Mouse (Mus musculus) gastrocnemius, adult 2 months (tissue): Measurements from ENCODE around the gene Itgb1. TPM values are rescaled to one million over a fixed set of nuclear protein-coding genes. Genes with fewer than 3 reads are reported as not detected.

ENCODE experiments used
- DNase-seq: peaks from one replicate; pipeline ENCODE4 v3.0.0; 2022
- H3K27ac ChIP-seq: fragments of 200-600 bp; 2 replicates; pipeline ENCODE4 v1.8.1; 2022; ENCODE audit warnings: mild to moderate bottlenecking
- H3K4me3 ChIP-seq: fragments of 200-600 bp; 2 replicates; pipeline ENCODE4 v1.8.1; 2022; ENCODE audit warnings: mild to moderate bottlenecking, moderate library complexity
- CTCF ChIP-seq: fragments of 200-600 bp; IDR thresholded peaks from 2 replicates; pipeline ENCODE4 v1.8.1; 2022; ENCODE audit warnings: antibody characterized with exemption, mild to moderate bottlenecking, moderate library complexity
- intact Hi-C: fragments of 180-260 bp; cut with DNase I; formaldehyde crosslinking; loops from one replicate; pipeline ENCODE4 v1.15.1; 2025
- long read RNA-seq, 2 experiments: library from polyadenylated mRNA; stranded (forward); transcript quantifications; one replicate each; pipeline ENCODE4 v2.0.0; 2021
- total RNA-seq, 2 experiments: library from RNA; stranded (reverse); gene quantifications; 2 replicates each; pipeline ENCODE4 v1.2.3; 2021

Itgb1 gene
- total RNA-seq = 100 to 1,000 TPM; 166 to 198 TPM
- long read RNA-seq, experiment 1, transcript Itgb1-201 (16 exons, 3,815 nt) = major isoform, 70 of 237 reads
- long read RNA-seq, experiment 1, partial matches to known transcripts = 25 of 237 reads
- long read RNA-seq, experiment 1, other reads (novel, unspliced or antisense) = 141 of 237 reads
- long read RNA-seq, experiment 2, transcript Itgb1-201 (16 exons, 3,815 nt) = major isoform, 45 of 160 reads
- long read RNA-seq, experiment 2, partial matches to known transcripts = 6 of 160 reads
- long read RNA-seq, experiment 2, other reads (novel, unspliced or antisense) = 108 of 160 reads

DNA sequence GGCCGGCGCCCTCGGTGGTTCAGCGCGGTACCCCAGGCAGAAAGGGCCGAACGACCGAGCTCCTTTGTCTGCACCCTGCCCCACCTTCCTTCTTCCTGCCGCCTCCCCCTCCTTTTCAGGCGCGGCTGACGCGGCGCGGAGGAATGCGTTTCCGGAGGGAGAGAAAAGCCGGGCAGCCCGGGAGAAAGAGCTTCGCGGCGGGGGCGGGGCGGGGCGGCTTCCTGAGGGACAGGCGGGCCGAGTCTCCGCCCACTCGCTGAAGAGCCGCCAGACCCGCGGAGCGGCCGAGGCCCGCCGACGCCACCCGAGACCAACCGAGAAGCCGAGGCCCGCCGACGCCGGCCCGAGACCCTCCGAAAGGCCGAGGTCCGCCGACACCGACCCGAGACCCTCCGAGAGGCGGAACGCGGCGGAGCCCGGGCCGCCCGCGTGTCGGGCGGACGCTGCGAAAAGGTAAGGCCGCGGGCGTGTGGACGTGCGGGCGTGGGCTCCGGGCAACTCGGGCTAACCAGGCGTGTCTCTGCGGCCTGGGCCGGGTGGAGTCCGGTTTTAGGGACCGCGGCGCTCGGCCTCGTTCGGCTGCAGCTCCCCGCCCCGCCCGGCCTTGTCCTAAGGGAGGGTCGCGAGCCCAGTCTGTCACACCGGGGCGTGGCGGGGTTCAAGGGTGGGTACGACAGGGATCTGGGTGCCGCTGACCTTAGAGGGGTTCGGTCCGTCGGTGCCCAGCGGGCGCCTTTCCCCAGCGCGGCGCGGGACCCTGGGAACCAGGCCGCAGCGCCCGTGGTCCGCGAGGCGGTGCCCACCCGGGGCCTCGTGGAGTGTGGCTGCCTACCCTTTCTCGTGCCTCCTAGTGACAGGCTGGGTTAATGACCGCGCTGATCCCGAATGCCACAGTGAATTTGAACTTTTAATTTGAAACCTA lies at the start of gene Itgb1:
Gene Itgb1 (plus strand): TSS at position 148 of the 922 bp plus-strand sequence.
- DNase-seq = peak; percentile 98
- intact Hi-C loops = loop anchor here (1.0 to 2.0 kb wide), 2 partner anchors 17 to 33 kb away; no protein-coding TSS in a partner anchor
- TF ChIP-seq CTCF = peak; percentile 47
- H3K4me3 ChIP-seq = peak within 1 kb of the TSS; percentile 96
- H3K27ac ChIP-seq = peak within 1 kb of the TSS; percentile 98

DNA sequence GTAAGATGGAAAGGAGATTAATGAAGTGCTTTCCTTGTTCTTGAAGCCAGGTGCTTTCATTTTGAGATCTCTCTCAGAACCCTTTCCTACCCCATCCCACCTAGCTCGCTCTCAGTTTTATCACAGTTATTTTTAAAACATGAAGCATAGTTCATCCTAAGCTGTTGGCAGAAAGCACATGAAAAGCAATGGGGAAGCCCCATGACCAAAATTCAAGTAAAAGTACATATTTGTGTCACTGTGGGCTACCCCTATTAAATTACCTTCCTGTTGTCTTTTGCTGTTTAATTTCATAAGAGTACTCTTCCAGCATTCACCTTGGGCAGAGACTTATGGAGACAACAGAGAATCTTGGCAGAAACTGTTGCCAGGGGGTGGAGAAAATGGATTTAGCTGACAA lies 42.4 kb upstream of the Itgb1 start:
- TF ChIP-seq CTCF = no peak
- no peak for DNase-seq
- no peak overlapping the region for H3K4me3 ChIP-seq
- intact Hi-C loops = no loop called here
- no peak overlapping the region; the same call in 1 of the 2 replicates for H3K27ac ChIP-seq

DNA sequence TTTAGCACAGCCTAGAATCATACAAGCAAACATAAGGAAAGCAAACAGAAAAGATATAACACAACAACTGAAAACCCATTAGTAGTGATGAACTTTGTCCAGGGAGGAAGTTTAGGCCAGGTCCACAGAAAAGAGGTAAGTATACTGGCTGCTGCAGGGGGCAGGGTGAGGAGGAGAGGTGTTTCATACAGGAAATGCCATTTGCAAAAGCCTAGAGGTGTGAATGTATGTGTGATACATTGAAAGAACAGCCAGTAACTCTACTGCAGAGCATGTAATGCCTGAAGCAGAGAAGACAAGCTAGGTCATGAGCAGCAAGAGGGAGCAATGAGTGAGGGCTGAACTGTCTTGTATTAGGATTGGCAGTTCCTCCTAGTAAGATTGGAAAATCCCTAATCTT lies 40.0 kb upstream of the Itgb1 start:
- no peak overlapping the region for H3K4me3 ChIP-seq
- no peak overlapping the region for H3K27ac ChIP-seq
- no peak for DNase-seq
- intact Hi-C loops = no loop called here
- TF ChIP-seq CTCF = no peak

DNA sequence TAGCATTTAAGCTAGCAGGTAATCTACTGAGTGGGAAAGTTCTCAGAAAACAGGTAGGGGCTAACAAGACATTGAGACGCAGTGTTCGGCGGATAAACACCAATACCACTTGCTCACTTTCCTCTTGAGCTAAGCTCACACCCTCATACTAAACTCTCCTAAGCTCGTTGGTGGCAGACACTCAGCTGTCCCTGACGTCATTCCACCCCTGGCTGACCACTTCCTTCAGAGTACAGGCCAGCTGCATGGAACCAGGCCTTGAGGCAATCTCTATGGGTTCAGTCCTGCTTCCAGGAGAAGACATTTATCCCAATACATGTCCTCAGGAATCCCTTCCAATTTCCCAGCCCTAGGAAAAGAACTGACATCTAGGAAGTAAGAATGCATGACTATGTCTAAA lies 39.0 kb upstream of the Itgb1 start:
- TF ChIP-seq CTCF = no peak
- intact Hi-C loops = no loop called here
- Histone ChIP-seq H3K4me3 (no peak overlapping the region), H3K27ac (no peak overlapping the region)
- DNase-seq = no peak

DNA sequence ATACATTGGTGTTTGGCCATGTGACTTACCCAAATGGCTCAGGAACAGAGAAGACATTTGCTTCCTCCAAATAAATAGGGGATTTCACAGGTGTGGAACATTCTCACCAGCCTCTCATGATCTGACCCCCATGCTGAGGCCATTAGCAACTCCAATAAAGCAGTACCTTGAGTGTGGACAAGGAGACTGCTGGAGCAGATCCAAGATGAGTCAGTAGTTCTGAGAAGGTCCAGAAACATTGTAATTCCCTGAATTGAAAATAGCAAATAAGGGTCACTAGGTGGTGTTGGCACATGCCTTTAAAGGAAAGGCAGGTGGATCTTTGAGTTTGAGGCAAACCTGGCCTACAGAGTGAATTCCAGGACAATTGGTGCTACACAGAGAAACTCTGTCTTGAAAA lies 37.4 kb upstream of the Itgb1 start:
- TF ChIP-seq CTCF = no peak
- intact Hi-C loops = no loop called here
- no peak overlapping the region for H3K4me3 ChIP-seq

DNA sequence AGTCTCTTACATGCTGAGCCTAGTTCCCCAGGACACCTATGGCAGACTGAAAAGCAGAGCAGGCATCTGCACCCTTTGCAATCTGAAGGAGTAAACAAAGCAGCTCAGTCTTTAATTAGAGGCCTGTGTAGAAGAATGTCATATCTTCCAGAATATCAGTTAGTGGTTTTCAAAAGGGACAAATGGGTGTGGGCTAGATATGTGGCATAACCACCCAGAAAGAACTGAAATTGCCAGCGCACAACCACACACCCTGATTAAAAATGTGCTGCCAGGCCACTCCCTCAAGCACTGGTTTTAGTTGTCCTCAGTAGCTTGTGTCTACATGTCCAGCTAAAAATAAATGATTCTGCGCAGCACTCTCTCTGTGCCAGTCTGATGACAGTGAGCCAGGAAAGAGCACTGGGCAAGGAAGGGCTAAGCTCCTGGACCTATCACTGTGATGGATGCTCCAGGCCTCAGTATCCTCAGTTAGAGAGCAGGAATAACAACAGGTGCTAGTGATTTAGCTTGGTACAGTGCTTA lies 35.1 kb upstream of the Itgb1 start:
- Histone ChIP-seq H3K4me3 (no peak overlapping the region), H3K27ac (peak overlapping the region; percentile 83)
- DNase-seq = peak; percentile 51
- intact Hi-C loops = no loop called here
- no peak for TF ChIP-seq CTCF

More for the DNA sequence above, 37.4 kb upstream of the Itgb1 start:
- H3K27ac ChIP-seq = no peak overlapping the region
- DNase-seq = no peak

DNA sequence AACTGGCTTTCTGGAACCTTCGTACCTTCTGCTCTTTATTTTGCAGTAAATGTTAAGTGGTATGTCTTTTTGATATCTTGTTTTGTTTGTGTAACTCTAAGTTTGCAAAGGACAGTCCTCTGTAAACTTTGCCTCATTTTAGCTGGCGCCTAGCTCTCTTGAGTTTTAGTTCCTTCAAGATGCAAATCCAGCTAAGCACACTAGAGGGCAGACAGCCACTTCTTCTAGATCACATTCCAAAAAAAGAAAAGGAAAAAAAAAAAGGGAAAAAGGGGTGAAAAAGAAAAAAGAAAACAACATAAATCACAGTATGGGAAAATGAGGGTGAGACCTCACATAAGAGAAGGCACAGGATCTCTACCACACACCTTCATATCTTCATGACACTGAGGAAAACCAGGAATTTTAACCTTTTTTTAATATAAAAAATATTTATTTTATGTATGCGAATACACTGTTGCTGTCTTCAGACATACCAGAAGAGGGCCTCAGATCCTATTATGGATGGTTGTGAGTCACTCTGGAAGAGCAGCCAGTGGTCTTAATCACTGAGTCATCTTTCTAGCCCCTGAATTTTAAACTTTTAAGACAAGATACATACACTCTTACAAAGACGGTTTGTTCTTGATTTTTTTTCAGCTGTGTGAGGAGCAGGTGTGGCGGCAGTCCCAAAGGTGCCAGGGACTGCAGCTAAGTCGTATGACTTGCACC lies 32.9 kb upstream of the Itgb1 start:
- peak overlapping the region; percentile 63 for H3K27ac ChIP-seq
- intact Hi-C loops = loop anchor here (1.0 kb wide), 2 partner anchors 34 to 57 kb away; no protein-coding TSS in a partner anchor
- DNase-seq = no peak

DNA sequence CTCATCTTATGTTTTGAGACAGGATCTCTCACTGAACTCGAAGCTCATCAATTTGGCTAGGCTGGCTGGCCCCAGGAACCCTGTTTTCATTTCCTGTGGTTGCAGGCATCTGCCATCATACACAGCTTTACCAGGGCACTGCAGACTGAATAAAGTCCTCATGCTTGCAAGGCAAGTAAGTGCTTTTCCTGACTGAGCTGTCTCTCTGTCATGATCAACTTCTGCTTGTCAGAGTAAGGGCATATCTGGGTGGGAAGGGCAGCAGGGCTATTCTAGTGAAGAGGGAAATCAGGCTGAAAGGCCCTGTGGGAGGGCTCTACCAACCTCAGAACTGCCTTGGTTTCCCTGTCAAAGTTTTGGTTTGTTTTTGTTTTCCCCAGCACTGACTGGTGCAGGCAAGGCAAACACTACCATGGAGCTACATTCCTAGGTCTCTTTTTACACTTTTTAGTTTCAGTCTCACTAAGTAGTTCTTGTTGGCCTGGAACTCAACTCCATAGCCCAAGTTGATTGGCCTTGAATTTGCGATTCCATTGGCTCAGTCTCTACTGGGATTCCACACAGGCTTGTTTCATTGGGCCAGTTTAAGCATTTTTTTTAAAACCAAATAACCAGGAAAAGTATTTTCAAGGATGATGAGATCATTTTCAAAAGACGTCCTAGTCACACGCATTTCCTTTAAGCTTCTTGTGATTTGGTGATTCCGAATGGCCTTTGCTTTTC lies 31.7 kb upstream of the Itgb1 start:
- DNase-seq = no peak
- H3K27ac ChIP-seq = peak overlapping the region; percentile 93
- peak overlapping the region; percentile 70 for H3K4me3 ChIP-seq
- intact Hi-C loops = no loop called here
- no peak for TF ChIP-seq CTCF

More for the DNA sequence above, 32.9 kb upstream of the Itgb1 start:
- no peak overlapping the region for H3K4me3 ChIP-seq
- peak; percentile 86 for TF ChIP-seq CTCF

DNA sequence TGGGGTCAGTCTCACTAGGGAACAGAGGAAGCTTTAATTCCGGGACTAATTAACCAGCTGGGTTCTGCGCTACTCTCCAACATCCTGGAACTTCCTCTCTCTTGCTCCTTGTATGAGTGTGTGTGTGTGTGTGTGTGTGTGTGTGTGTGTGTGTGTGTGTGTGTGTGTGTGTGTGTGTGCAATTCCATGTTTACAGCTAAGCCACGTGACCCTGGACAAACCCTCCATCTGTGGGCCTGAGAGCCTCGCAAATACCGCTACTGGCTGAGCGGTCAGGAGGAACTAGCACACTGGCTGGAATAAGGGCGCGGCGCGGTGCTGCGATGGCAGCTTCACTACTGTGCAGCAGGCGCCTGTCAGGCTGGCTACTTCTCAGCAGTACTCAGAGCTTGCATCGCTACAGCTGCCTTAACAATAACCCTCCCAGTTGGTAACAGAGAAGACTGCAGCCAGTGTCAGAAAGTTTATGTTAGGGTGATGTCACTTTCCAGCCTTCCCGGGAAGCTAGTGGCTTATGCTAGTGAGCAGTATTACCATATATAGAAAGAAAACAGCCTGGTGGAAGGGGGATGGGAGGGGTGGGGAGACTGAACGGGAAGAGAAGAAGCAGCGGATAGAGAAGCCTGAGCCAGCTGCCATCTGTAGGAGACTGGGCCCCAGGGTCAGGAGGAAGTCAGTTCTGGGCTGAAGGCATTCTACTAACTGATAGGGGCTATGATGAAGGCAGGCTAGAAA lies 30.9 kb upstream of the Itgb1 start:
- TF ChIP-seq CTCF = no peak
- peak; percentile 82 for DNase-seq
- H3K27ac ChIP-seq = peak overlapping the region; percentile 93
- H3K4me3 ChIP-seq = peak overlapping the region; percentile 70
- intact Hi-C loops = no loop called here

DNA sequence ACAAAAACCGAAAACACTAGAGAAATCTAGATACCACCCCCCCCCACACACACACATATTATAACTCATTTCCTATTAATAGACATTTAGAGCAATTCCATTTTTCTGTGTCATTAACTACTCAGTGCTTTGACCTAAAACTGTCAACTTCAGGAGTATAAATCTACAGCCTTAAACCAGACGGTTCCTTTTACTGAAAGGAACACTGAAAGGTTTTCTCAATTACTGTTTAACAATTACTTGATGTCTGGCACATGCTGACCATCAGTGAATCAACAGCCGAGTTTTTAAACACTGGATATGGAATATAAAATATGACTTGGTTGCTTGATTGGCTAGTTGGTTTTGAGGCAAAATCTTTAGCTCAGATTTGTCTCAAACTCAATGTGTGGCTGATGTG lies 23.3 kb upstream of the Itgb1 start:
- TF ChIP-seq CTCF = no peak
- intact Hi-C loops = no loop called here
- DNase-seq = no peak
- no peak overlapping the region for H3K27ac ChIP-seq
- no peak overlapping the region for H3K4me3 ChIP-seq

DNA sequence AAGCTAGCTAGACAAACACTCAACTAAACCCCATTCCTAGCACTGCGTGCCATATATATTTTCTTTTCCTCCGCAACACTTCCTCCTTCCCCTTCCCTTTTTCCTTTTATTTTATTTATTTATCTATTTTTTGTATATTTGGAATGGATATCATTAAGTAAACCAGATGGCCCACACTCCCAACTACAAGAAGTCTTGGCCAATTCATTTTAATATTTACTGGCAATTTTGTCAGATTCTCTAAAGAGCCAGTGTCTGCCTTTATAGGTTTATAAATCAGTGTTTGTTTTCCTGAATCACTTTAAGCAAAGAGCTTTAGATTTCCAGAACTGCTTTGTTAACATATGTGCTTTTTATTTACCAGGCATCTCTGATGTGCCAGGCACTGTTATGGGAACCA lies 22.8 kb upstream of the Itgb1 start:
- Histone ChIP-seq H3K4me3 (no peak overlapping the region), H3K27ac (no peak overlapping the region)
- DNase-seq = no peak
- intact Hi-C loops = no loop called here
- no peak for TF ChIP-seq CTCF
